Mouse (Mus musculus) kidney, adult 2 months (tissue): ENCODE data around the gene Jpt1. TPM values are rescaled to one million over a fixed set of nuclear protein-coding genes. Genes with fewer than 3 reads are reported as not detected.

Experiments
- DNase-seq: peaks from one replicate; pipeline ENCODE4 v3.0.0; 2021
- H3K27ac ChIP-seq: fragments of 200-500 bp; 2 replicates; pipeline ENCODE4 v1.5.1; 2012; ENCODE audit warnings: low read depth, low read length, control low read depth, inconsistent platforms; ENCODE audit not compliant: insufficient read depth
- H3K27me3 ChIP-seq: fragments of 200-500 bp; replicated peaks from 2 replicates; pipeline ENCODE4 v1.6.1; 2012; ENCODE audit warnings: mild to moderate bottlenecking, moderate library complexity, low read length, inconsistent platforms; ENCODE audit not compliant: control insufficient read depth, insufficient read depth
- H3K36me3 ChIP-seq: fragments of 200-500 bp; 2 replicates; pipeline ENCODE4 v1.6.1; 2012; ENCODE audit warnings: mild to moderate bottlenecking, moderate library complexity, low read length, inconsistent platforms; ENCODE audit not compliant: control insufficient read depth, insufficient read depth
- H3K4me1 ChIP-seq: fragments of 200-500 bp; 2 replicates; pipeline ENCODE4 v1.6.1; 2011; ENCODE audit warnings: low read length; ENCODE audit not compliant: control insufficient read depth, insufficient read depth
- H3K4me3 ChIP-seq: fragments of 200-500 bp; 2 replicates; pipeline ENCODE4 v1.5.1; 2011; ENCODE audit warnings: mild to moderate bottlenecking, low read depth, low read length, control low read depth; ENCODE audit not compliant: insufficient read depth
- CTCF ChIP-seq: fragments of 200-500 bp; conservative IDR thresholded peaks from 2 replicates; pipeline ENCODE4 v1.5.1; 2011; ENCODE audit warnings: low read depth, mild to moderate bottlenecking, control low read depth, low read length, moderate library complexity, mixed read lengths; ENCODE audit not compliant: insufficient read depth, insufficient read length
- POLR2A ChIP-seq: fragments of 200-500 bp; IDR thresholded peaks from one replicate; pipeline ENCODE4 v1.6.1; 2011; ENCODE audit warnings: low read depth, low read length, control low read depth
- WGBS: fragments of 180-500 bp; shearing (Covaris S2); methylation state at CpG from one replicate; pipeline ENCODE4 v1.1.7; 2018; 5-methylcytosine and 5-hydroxymethylcytosine counted together
- polyA plus RNA-seq: library from polyadenylated mRNA; depleted of rRNA; stranded (reverse); fragments of >200 nt; gene quantifications from 2 replicates; pipeline ENCODE4 v1.2.3, GENCODE M21; 2012; rRNA removed

Gene Jpt1
- polyA plus RNA-seq, result 62.9 and 64.9 TPM in 2 replicates

GRCm38 (mm10) chr11:115514238-115514663, at the start of gene Jpt1:
Jpt1 (minus strand) TSS chr11:115514387.
- DNase-seq, result peak; percentile 99
- Histone ChIP-seq H3K4me3 (peak within 1 kb of the TSS; percentile 84), H3K27me3 (no peaks in the 10 kb centered on the region), H3K4me1 (peaks cover 3% of the 10 kb centered on the region), H3K36me3 (no peaks in the 10 kb centered on the region), H3K27ac (0 out of 2 replicates have a peak within 1 kb of the TSS, but pooled peaks have one; percentile 24)
- TF ChIP-seq POLR2A, result peak; percentile 99
- no peak for TF ChIP-seq CTCF
- WGBS, result under 1% methylated on average over 24 of the region's 24 CpGs

DNA sequence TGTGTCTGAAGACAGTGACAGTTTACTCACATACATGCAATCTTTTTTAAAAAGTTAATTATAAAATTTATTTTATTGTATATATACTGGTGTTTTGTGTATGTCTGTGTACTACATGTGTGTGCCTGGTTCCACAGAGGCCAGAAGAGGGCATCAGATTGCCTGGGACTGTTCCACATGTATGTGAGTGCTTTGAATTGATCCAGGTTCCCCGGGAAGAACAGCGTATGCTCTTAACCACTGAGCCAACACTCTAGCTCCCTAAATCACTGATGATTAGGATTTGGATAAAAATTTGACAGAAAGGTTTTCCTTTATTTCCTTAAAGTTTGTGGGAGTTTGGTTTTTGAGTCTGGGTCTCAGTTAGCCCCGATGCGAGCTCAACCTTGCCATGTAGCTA, 49.2 kb upstream of the Jpt1 start:
- TF ChIP-seq CTCF (peak; percentile 29; the same call in 1 of the 2 replicates), POLR2A (no peak)
- Histone ChIP-seq H3K4me3 (peak overlapping the region; percentile 64), H3K27ac (no peak overlapping the region), H3K27me3 (no peaks in the 10 kb centered on the region), H3K36me3 (no peaks in the 10 kb centered on the region), H3K4me1 (no peaks in the 10 kb centered on the region)
- peak; percentile 9 for DNase-seq
- 46% methylated on average over 4 of the region's 4 CpGs for WGBS

GRCm38 (mm10) chr11:115555717-115556116, 41.5 kb upstream of the Jpt1 start:
- no peaks in the 10 kb centered on the region for H3K4me1 ChIP-seq
- no peak overlapping the region for H3K4me3 ChIP-seq
- DNase-seq, result no peak
- no peaks in the 10 kb centered on the region for H3K36me3 ChIP-seq
- WGBS, result 77% methylated on average over 17 of the region's 17 CpGs
- no peak overlapping the region for H3K27ac ChIP-seq
- TF ChIP-seq POLR2A, result no peak
- TF ChIP-seq CTCF, result no peak
- no peaks in the 10 kb centered on the region for H3K27me3 ChIP-seq

DNA sequence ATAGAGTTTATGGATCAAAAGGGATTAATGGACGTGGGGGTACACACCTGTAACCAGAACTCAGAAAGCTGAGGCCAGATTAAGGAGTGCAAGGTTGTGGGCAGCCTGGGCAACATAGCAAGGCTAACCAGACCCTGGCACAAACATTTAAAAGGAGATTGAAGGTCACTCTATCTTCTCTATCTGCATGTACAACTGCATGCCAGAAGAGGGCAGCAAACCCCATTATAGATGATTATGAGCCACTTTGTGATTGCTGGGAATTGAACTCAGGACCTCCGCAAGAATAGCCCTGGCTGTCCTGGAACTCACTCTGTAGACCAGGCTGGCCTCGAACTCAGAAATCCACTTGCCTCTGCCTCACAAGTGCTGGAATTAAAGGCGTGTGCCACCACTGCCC, 38.6 kb upstream of the Jpt1 start:
- TF ChIP-seq POLR2A, result no peak
- TF ChIP-seq CTCF, result 0 out of 2 replicates have a peak, but pooled peaks have one; percentile 15
- peak; percentile 41 for DNase-seq
- Histone ChIP-seq H3K27me3 (no peaks in the 10 kb centered on the region), H3K27ac (no peak overlapping the region), H3K36me3 (no peaks in the 10 kb centered on the region), H3K4me1 (no peaks in the 10 kb centered on the region), H3K4me3 (no peak overlapping the region)
- 74% methylated on average over 4 of the region's 4 CpGs for WGBS

DNA sequence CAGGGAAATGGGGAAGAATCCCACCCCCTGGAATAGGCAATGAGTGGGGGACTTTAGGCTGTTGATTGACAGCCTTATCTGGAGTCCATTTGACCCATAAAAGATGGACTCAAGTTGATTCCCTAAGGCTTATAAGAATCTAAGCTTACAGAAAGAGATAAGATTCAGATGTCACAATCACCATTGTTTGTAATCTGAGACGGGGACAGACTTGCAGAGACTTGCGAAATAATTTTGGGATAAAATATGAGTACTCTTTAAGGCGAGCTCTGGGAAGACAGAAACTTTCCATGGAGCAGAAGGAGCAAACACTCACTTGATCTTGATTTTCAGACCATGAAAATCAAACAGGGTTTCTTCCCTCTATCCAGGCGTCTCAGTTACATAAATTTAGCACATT, 29.4 kb upstream of the Jpt1 start:
- H3K27ac ChIP-seq, result no peak overlapping the region
- H3K4me1 ChIP-seq, result no peaks in the 10 kb centered on the region
- no peaks in the 10 kb centered on the region for H3K36me3 ChIP-seq
- no peaks in the 10 kb centered on the region for H3K27me3 ChIP-seq
- no peak overlapping the region for H3K4me3 ChIP-seq
- DNase-seq, result no peak
- TF ChIP-seq CTCF (no peak), POLR2A (no peak)
- WGBS, result 70% methylated on average over 4 of the region's 4 CpGs

DNA sequence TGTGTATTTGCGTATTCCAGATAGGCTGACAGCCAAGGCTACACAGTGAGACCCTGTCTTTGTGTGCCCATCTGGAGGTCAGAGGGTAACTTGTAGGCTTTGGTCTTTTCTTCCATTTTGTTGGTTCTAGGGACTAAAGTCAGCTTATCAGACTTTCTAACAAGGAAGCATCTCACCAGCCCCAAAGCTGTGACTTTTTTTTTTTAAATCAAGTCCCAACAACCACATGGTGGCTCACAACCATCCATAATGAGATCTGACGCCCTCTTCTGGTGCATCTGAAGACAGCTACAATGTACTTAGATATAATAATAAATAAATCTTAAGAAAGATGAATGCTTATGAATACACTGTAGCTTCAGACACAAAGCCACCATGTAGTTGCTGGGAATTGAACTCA, 23.9 kb upstream of the Jpt1 start:
- 78% methylated on average over 2 of the region's 2 CpGs for WGBS
- peaks cover 1% of the 10 kb centered on the region; the same call in 1 of the 2 replicates for H3K36me3 ChIP-seq
- H3K4me1 ChIP-seq, result peaks cover 7% of the 10 kb centered on the region; the same call in 1 of the 2 replicates
- no peak overlapping the region for H3K27ac ChIP-seq
- H3K27me3 ChIP-seq, result no peaks in the 10 kb centered on the region
- no peak overlapping the region for H3K4me3 ChIP-seq
- no peak for DNase-seq
- TF ChIP-seq POLR2A (no peak), CTCF (no peak)

DNA sequence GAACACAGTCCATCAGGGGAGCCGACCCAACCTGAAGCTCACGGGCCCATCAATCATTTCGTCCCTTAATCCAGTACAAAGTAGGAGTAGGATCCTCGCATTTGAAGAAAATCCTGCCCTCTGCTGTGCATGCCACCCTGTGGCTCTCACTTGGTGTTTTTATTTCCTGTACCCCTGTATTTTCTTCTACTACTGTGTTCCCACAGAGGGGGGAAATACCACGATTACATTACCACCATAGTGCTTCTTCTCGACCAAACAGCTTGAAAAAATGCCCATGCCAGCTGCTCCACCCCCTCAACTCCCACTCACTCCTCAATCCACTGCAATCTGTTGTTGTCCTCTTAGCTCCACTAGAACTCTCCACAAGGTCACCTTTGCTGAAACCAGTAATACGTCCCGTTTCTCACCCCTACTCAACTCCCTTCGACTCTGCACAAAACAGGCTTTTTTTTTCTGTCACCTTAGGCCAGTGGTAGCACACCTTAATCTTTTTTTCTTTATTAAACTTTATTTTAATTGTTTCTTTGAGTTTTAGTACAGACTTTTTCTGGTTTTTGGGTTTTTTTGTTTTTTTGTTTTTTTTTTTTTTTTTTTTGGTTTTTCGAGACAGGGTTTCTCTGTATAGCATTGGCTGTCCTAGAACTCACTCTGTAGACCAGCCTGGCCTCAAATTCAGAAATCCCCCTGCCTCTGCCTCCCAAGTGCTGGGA, 22.8 kb upstream of the Jpt1 start:
- Histone ChIP-seq H3K27ac (peak overlapping the region; percentile 70; the same call in 1 of the 2 replicates), H3K4me3 (no peak overlapping the region), H3K27me3 (no peaks in the 10 kb centered on the region), H3K36me3 (peaks cover 1% of the 10 kb centered on the region), H3K4me1 (peaks cover 7% of the 10 kb centered on the region; the same call in 1 of the 2 replicates)
- WGBS, result 71% methylated on average over 10 of the region's 10 CpGs
- TF ChIP-seq POLR2A (no peak), CTCF (no peak)
- no peak for DNase-seq
